Mouse (Mus musculus) heart, embryonic 11.5 days (tissue): ENCODE results near the gene Stard3nl. TPM values are rescaled to one million over a fixed set of nuclear protein-coding genes. Genes with fewer than 3 reads are reported as not detected.

Experiments used
- ATAC-seq: fragments of 200-750 bp; cut with Nextera tagmentation; replicated peaks from 2 replicates; pipeline ENCODE4 v1.8.0; 2017; ENCODE audit warnings: moderate library complexity; ENCODE audit not compliant: insufficient number of reproducible peaks, low FRiP score, low TSS enrichment
- H3K27ac ChIP-seq: fragments of 300-500 bp; sonication (generic); 2 replicates; pipeline ENCODE4 v1.5.1; 2014; ENCODE audit warnings: mild to moderate bottlenecking, low read depth, low read length
- H3K27me3 ChIP-seq: fragments of 300-500 bp; sonication (generic); 2 replicates; pipeline ENCODE4 v1.6.1; 2014; ENCODE audit warnings: mild to moderate bottlenecking, low read length, mixed read lengths; ENCODE audit not compliant: control insufficient read depth, insufficient read depth
- H3K36me3 ChIP-seq: fragments of 300-500 bp; sonication (generic); 2 replicates; pipeline ENCODE4 v1.6.1; 2014; ENCODE audit warnings: mild to moderate bottlenecking, low read length, moderate library complexity, mixed read lengths; ENCODE audit not compliant: control insufficient read depth, insufficient read depth
- H3K4me1 ChIP-seq: fragments of 300-500 bp; sonication (generic); 2 replicates; pipeline ENCODE4 v1.6.1; 2014; ENCODE audit warnings: low read length; ENCODE audit not compliant: control insufficient read depth, insufficient read depth
- H3K4me2 ChIP-seq: fragments of 300-500 bp; sonication (generic); 2 replicates; pipeline ENCODE4 v1.6.1; 2014; ENCODE audit warnings: mild to moderate bottlenecking, moderate library complexity
- H3K4me3 ChIP-seq: fragments of 300-500 bp; sonication (generic); 2 replicates; pipeline ENCODE4 v1.5.1; 2014; ENCODE audit warnings: low read depth, low read length
- H3K9ac ChIP-seq: fragments of 300-500 bp; sonication (generic); 2 replicates; pipeline ENCODE4 v1.6.1; 2014; ENCODE audit warnings: mild to moderate bottlenecking, low read depth, low read length, moderate library complexity
- H3K9me3 ChIP-seq: fragments of 300-500 bp; sonication (generic); replicated peaks from 2 replicates; pipeline ENCODE4 v1.6.1; 2016; ENCODE audit warnings: low read length; ENCODE audit not compliant: control insufficient read depth
- WGBS: fragments of 180-500 bp; shearing (Covaris S2); extraction: QIAGEN DNeasy Blood & Tissue Kit; methylation state at CpG from one replicate; pipeline ENCODE4 v1.1.7; 2014; ENCODE audit not compliant: insufficient replicate concordance; 5-methylcytosine and 5-hydroxymethylcytosine counted together
- polyA plus RNA-seq: library from polyadenylated mRNA; unstranded; fragments of >200 nt; fragmentation: Nextera tagmentation; extraction: Ambion mirVana; gene quantifications from 2 replicates; pipeline ENCODE4 v1.2.1, GENCODE M21; 2014

Gene Stard3nl
- polyA plus RNA-seq, 1 experiment from 2014 or later, result 91.5 TPM

DNA sequence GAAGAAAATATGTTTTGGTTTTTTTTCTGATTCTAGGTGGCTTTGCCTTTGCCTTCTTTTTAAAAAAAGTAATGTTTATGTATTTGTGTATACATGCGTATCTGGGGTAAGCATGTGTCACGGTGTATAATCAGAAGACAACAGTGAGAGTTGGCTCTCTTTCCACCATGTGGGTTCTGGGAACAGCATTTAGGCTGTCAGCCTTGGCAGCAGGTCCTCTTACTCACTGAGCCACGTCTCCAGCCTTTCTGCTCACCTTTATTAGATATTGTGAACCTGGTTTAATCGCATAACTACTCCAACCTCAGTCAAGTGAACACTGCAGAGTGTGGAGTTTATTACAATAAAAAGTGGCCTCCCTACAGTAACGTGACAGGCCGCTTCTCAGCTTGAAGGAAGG, 26.8 kb downstream of the Stard3nl start:
- WGBS, result 88% methylated on average over 6 of the region's 6 CpGs
- H3K27ac ChIP-seq, result no peak overlapping the region
- no peak for ATAC-seq
- H3K4me2 ChIP-seq, result no peak overlapping the region
- H3K36me3 ChIP-seq, result peaks cover 5% of the 10 kb centered on the region
- no peaks in the 10 kb centered on the region for H3K4me1 ChIP-seq
- no peak overlapping the region for H3K9ac ChIP-seq
- no peaks in the 10 kb centered on the region for H3K27me3 ChIP-seq
- H3K9me3 ChIP-seq, result no peaks in the 10 kb centered on the region
- no peak overlapping the region for H3K4me3 ChIP-seq

DNA sequence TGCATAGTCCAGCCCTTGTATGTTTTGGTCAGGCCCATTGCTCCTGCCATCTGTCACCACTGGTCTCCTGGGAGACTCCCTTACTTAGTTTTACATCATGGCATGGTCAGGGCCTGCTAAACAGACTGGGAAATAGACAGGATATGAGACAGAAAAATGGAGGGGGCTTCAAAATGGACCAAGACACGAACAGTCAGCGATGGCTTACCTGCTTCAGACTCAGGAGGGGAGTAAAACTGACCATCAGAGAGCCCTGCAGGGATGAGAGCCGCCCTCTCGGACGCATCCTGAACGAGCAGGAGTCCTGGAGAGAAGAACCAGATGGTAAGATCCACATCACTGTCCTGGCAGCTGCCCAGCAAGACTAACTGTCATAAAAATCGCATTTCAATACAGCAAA, 28.1 kb downstream of the Stard3nl start:
- peaks cover 5% of the 10 kb centered on the region for H3K36me3 ChIP-seq
- no peak overlapping the region for H3K27ac ChIP-seq
- no peak for ATAC-seq
- H3K4me3 ChIP-seq, result no peak overlapping the region
- H3K4me2 ChIP-seq, result no peak overlapping the region
- H3K27me3 ChIP-seq, result no peaks in the 10 kb centered on the region
- no peaks in the 10 kb centered on the region for H3K4me1 ChIP-seq
- no peaks in the 10 kb centered on the region for H3K9me3 ChIP-seq
- H3K9ac ChIP-seq, result no peak overlapping the region
- WGBS, result 75% methylated on average over 7 of the region's 7 CpGs

DNA sequence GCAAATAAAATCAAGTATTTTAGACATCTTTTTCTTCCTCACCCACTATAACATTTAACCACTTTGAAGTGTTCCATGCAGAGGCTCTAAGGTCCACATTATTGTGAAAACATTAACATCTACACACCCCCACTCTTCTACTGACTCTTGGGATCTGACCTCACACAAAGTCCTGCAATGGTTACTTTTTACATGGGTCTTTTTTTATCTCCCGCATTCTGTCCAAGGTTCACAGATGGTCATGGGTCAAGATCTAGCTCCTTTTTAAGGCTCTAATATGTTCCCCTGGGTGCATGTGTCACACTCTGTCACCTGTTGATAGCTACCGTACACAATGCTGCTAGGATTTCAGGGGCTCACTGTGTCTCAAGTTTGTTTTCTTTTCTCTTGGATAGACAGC, 28.7 kb downstream of the Stard3nl start:
- Histone ChIP-seq H3K9ac (no peak overlapping the region), H3K9me3 (no peaks in the 10 kb centered on the region), H3K27ac (no peak overlapping the region), H3K4me1 (no peaks in the 10 kb centered on the region), H3K27me3 (no peaks in the 10 kb centered on the region), H3K36me3 (peaks cover 5% of the 10 kb centered on the region), H3K4me2 (no peak overlapping the region), H3K4me3 (no peak overlapping the region)
- WGBS, result 74% methylated on average over 2 of the region's 2 CpGs
- no peak for ATAC-seq

DNA sequence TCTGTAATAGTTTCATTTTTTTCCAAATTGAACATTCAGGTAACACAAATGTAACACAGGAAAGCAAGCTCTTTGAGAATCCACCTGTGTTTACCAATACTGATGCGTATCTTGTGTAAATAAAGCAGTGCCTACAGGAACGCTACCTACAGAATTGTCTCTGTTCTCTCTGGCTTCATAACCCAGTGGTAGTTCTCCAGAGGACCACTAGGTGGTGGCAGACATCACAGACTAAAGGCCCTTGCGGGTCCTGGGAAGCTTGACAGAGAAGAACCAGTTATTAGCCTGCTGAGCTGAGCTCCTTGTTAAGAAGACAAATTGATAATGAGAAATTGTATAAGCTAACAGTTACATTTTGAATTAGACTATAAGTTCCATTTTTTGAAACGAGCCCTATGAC, 30.0 kb downstream of the Stard3nl start:
- peaks cover 2% of the 10 kb centered on the region; the same call in 1 of the 2 replicates for H3K36me3 ChIP-seq
- no peak overlapping the region for H3K4me3 ChIP-seq
- no peaks in the 10 kb centered on the region for H3K4me1 ChIP-seq
- no peaks in the 10 kb centered on the region for H3K9me3 ChIP-seq
- ATAC-seq, result no peak
- no peaks in the 10 kb centered on the region for H3K27me3 ChIP-seq
- WGBS, result 39% methylated on average over 4 of the region's 4 CpGs
- H3K9ac ChIP-seq, result no peak overlapping the region
- H3K27ac ChIP-seq, result no peak overlapping the region
- no peak overlapping the region for H3K4me2 ChIP-seq

GRCm38 (mm10) chr13:19364245-19364772, 31.3 kb downstream of the Stard3nl start:
- H3K27ac ChIP-seq, result no peak overlapping the region
- no peak for ATAC-seq
- no peaks in the 10 kb centered on the region for H3K27me3 ChIP-seq
- no peak overlapping the region for H3K4me3 ChIP-seq
- H3K4me2 ChIP-seq, result no peak overlapping the region
- H3K9ac ChIP-seq, result no peak overlapping the region
- H3K36me3 ChIP-seq, result 0 out of 2 replicates have a peak, but pooled peaks cover 4% of the 10 kb centered on the region
- WGBS, result 82% methylated on average over 11 of the region's 11 CpGs
- H3K4me1 ChIP-seq, result no peaks in the 10 kb centered on the region
- no peaks in the 10 kb centered on the region for H3K9me3 ChIP-seq

DNA sequence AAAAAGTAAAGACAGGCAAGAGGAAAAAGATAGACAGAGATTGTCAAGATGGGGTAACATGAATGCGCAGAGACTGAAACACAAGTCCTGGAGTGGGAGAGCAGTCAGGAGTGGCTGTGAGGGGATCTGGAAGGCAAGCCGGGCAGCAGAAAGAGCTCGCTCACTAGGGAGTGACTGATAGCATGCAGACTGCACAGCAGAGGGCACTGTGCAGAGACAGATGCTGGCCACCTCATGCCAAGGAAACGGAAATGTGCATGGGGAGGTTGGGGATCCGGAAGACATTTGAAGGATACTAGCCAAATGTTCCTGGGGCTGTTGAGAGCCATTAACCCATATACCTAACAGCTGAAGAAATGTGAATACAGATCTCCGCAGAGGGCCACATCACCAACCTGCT, 33.2 kb downstream of the Stard3nl start:
- no peak overlapping the region for H3K27ac ChIP-seq
- no peaks in the 10 kb centered on the region for H3K27me3 ChIP-seq
- no peak overlapping the region for H3K9ac ChIP-seq
- no peak overlapping the region for H3K4me2 ChIP-seq
- ATAC-seq, result no peak
- no peaks in the 10 kb centered on the region for H3K4me1 ChIP-seq
- WGBS, result 64% methylated on average over 6 of the region's 6 CpGs
- H3K36me3 ChIP-seq, result 0 out of 2 replicates have a peak, but pooled peaks cover 6% of the 10 kb centered on the region
- no peaks in the 10 kb centered on the region for H3K9me3 ChIP-seq
- H3K4me3 ChIP-seq, result no peak overlapping the region

DNA sequence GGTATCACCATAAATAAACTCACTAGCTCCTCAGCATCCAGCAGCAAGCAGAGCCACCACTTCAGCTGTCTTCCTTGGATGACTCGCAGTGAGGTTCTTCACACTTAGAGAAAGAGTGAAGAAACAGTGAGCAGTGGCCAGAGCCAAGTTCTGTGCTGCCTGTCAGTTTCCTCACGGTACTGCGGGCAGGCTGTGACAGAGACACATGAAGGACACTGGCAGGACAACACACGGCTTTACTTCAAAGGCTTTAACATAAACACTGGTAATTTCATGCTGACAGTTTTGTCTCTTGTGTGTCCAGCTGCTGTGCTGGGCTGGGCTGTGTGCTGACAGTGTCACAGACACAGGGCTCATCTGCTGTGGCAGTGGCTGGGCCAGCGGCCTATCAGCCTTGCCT, 37.6 kb downstream of the Stard3nl start:
- Histone ChIP-seq H3K9ac (no peak overlapping the region), H3K4me1 (no peaks in the 10 kb centered on the region), H3K27ac (no peak overlapping the region), H3K4me2 (no peak overlapping the region), H3K36me3 (0 out of 2 replicates have a peak, but pooled peaks cover 6% of the 10 kb centered on the region), H3K27me3 (no peaks in the 10 kb centered on the region), H3K4me3 (no peak overlapping the region), H3K9me3 (no peaks in the 10 kb centered on the region)
- 77% methylated on average over 5 of the region's 5 CpGs for WGBS
- ATAC-seq, result no peak

DNA sequence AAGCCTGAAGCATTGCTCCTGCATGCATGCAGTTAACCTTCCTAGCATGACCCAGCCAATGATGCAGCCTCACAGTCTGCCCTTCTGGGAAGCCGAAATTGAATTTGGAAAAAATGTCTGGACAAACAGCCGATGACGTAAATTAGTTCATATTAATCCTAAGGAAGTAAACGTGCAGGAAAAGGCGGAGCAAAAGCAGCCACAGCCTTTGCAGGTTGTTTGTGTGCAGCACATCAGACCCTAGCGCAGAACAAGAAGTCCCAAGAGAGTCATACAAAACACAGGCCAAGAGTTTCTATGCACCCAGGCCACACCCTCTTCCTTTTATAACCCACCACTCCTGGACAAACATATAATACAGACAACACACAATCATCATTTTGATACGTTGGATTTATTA, 38.3 kb downstream of the Stard3nl start:
- no peak overlapping the region for H3K4me2 ChIP-seq
- H3K4me1 ChIP-seq, result no peaks in the 10 kb centered on the region
- no peak overlapping the region for H3K27ac ChIP-seq
- 0 out of 2 replicates have a peak, but pooled peaks cover 6% of the 10 kb centered on the region for H3K36me3 ChIP-seq
- WGBS, result 86% methylated on average over 7 of the region's 7 CpGs
- H3K27me3 ChIP-seq, result no peaks in the 10 kb centered on the region
- no peak overlapping the region for H3K4me3 ChIP-seq
- no peak overlapping the region for H3K9ac ChIP-seq
- H3K9me3 ChIP-seq, result no peaks in the 10 kb centered on the region
- no peak for ATAC-seq

DNA sequence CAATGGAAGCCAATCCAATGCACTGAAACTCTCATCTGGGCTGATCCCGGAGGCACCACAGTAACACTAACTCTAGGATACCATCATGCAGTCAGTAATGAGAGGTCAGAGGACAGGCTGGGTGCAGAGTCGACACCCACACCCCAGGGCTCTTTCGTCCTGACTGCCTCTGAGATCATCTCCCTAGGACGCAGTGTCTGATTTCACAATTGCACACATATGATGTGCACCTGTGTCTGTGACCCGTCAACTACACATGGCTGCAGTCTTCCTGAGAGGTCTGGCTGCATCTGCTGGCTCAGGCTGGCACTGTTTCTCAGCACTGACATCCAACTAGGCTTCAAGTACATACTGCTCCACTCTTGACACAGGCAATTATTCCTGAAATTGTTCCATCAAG, 38.9 kb downstream of the Stard3nl start:
- Histone ChIP-seq H3K36me3 (0 out of 2 replicates have a peak, but pooled peaks cover 6% of the 10 kb centered on the region), H3K4me2 (no peak overlapping the region), H3K27me3 (no peaks in the 10 kb centered on the region), H3K4me3 (no peak overlapping the region), H3K9ac (no peak overlapping the region), H3K9me3 (no peaks in the 10 kb centered on the region), H3K27ac (no peak overlapping the region), H3K4me1 (no peaks in the 10 kb centered on the region)
- ATAC-seq, result no peak
- WGBS, result 78% methylated on average over 5 of the region's 5 CpGs
